Mouse (Mus musculus): Measurements from ENCODE around the gene BC005624.

- TF ChIP-seq POLR2A (IDR thresholded peaks at IDR 0.05; ENCODE audit: low read depth, low read length): no peak
- no peak for TF ChIP-seq CTCF (IDR thresholded peaks at IDR 0.05; ENCODE audit: extremely low read depth, insufficient read depth, insufficient read length, insufficient replicate concordance)
These were observed 31.5 kb upstream of the BC005624 start for GRCm38 (mm10) chr2:31013371-31014120.

All from spleen, adult 2 months (tissue).